Mouse (Mus musculus) thymus, adult 2 months (tissue): Measurements from ENCODE around the gene Kdm4c. TPM values are rescaled to one million over a fixed set of nuclear protein-coding genes. Genes with fewer than 3 reads are reported as not detected.
"Not testable (repeated sequence)": the region's sequence is repeated elsewhere in the genome, so short reads cannot be mapped to it uniquely, and the experiment has no call there.

ENCODE experiments used
- DNase-seq: peaks from one replicate; pipeline ENCODE4 v3.0.0; 2021
- H3K27ac ChIP-seq: fragments of 200-500 bp; 2 replicates; pipeline ENCODE4 v1.5.1; 2012; ENCODE audit warnings: low read length, control low read depth; ENCODE audit not compliant: control insufficient read depth, insufficient read depth
- H3K27me3 ChIP-seq: fragments of 200-500 bp; 2 replicates; pipeline ENCODE4 v1.6.1; 2012; ENCODE audit warnings: mild to moderate bottlenecking, low read length, moderate library complexity, mixed read lengths; ENCODE audit not compliant: control insufficient read depth, insufficient read depth
- H3K36me3 ChIP-seq: fragments of 200-500 bp; 2 replicates; pipeline ENCODE4 v1.6.1; 2012; ENCODE audit warnings: mild to moderate bottlenecking, low read length, moderate library complexity; ENCODE audit not compliant: control insufficient read depth, insufficient read depth
- H3K4me1 ChIP-seq: fragments of 200-500 bp; replicated peaks from 2 replicates; pipeline ENCODE4 v1.6.1; 2012; ENCODE audit warnings: low read length; ENCODE audit not compliant: control insufficient read depth, insufficient read depth
- H3K4me3 ChIP-seq: fragments of 200-500 bp; 2 replicates; pipeline ENCODE4 v1.5.1; 2012; ENCODE audit warnings: mild to moderate bottlenecking, low read length, control low read depth, moderate library complexity; ENCODE audit not compliant: control insufficient read depth, insufficient read depth
- CTCF ChIP-seq: fragments of 200-500 bp; IDR thresholded peaks from 2 replicates; pipeline ENCODE4 v1.5.1; 2012; ENCODE audit warnings: mild to moderate bottlenecking, control low read depth, low read length, moderate library complexity, borderline replicate concordance; ENCODE audit not compliant: control insufficient read depth, poor library complexity, insufficient read depth; ENCODE audit errors: extremely low read depth
- POLR2A ChIP-seq: fragments of 200-500 bp; IDR thresholded peaks from 2 replicates; pipeline ENCODE4 v1.6.1; 2012; ENCODE audit warnings: mild to moderate bottlenecking, low read length, control low read depth, moderate library complexity; ENCODE audit not compliant: control insufficient read depth, poor library complexity, insufficient read depth; ENCODE audit errors: extremely low read depth
- WGBS: fragments of 180-500 bp; shearing (Covaris S2); methylation state at CpG from one replicate; pipeline ENCODE4 v1.1.7; 2018; 5-methylcytosine and 5-hydroxymethylcytosine counted together
- polyA plus RNA-seq: library from polyadenylated mRNA; depleted of rRNA; stranded (reverse); fragments of >200 nt; gene quantifications from 2 replicates; pipeline ENCODE4 v1.2.3, GENCODE M21; 2012; rRNA removed

Gene Kdm4c
- 4.8 and 5.5 TPM in 2 replicates for polyA plus RNA-seq

DNA sequence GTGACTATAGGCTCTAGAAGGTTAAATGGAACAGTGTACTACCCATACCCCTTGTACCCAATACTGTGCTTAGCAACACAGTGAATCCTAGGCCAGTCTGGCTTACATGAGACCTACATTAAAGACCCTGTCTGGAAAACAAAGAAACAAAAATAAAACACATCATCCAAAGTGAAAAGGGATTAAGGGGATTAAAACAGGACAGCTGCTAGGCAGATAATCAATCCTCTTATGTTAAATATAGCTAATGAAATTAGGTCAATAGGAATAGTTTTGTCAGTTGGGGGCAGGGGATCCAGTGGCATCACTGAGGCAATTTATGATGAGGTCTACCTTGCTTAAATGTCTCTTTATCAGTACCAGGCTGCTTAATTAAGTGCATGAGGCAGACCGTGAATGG, at the start of gene Kdm4c:
Kdm4c (plus strand) TSS at position 322 of the 400 bp plus-strand sequence.
- no peaks in the 10 kb centered on the region for H3K27me3 ChIP-seq
- H3K4me1 ChIP-seq, result no peaks in the 10 kb centered on the region
- H3K27ac ChIP-seq, result no peak within 1 kb of the TSS
- H3K36me3 ChIP-seq, result no peaks in the 10 kb centered on the region
- H3K4me3 ChIP-seq, result no peak within 1 kb of the TSS
- DNase-seq, result no peak
- 100% methylated on average over 1 of the region's 1 CpGs for WGBS
- TF ChIP-seq POLR2A (no peak), CTCF (no peak)

DNA sequence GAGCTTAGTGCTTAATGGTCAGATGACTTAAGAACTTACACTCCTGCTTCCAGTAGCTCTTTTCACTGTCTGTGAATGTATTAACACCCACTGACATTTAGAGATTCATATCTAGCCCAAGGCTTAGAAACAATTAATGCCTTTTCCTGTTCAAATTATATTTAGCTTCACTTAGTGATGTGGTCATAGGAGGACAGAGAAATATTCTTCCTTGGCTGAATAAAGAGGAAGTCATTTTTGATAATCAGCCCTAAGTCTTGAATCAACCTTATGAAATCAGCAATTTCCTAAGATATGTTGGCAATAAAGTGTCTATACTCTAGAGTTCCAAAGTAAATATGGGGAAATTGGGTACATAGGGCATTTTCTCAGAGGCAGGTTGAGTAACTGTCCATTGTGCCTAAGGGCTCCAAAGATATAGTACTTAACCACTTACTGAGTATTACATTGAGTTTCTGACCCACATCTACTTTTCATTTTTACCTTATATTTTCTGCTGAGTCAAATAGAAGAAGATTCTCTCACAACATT, 41.0 kb upstream of the Kdm4c start:
- Histone ChIP-seq H3K4me1 (no peaks in the 10 kb centered on the region), H3K27me3 (no peaks in the 10 kb centered on the region), H3K27ac (no peak overlapping the region), H3K4me3 (no peak overlapping the region), H3K36me3 (no peaks in the 10 kb centered on the region)
- TF ChIP-seq POLR2A (no peak), CTCF (no peak)
- DNase-seq, result no peak

DNA sequence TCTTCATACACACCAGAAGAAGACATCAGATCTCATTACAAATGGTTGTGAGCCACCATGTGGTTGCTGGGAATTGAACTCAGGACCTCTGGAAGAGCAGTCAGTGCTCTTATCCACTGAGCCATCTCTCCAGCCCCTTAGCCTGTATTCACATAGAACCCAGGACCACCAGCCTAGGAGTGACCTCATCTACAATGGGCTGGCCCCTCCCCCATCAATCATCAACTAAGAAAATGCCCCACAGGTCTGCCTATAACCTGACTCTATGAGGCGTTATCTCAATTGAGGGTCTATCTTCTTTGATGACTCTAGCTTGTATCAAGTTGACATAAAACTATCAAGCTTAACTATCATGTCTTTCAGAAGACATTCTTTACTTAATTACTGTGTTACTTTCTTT, 20.5 kb upstream of the Kdm4c start:
- not testable (repeated sequence) for H3K4me1 ChIP-seq, H3K4me3 ChIP-seq, H3K27ac ChIP-seq, H3K36me3 ChIP-seq, H3K27me3 ChIP-seq, DNase-seq
- 95% methylated on average over 1 of the region's 1 CpGs for WGBS

DNA sequence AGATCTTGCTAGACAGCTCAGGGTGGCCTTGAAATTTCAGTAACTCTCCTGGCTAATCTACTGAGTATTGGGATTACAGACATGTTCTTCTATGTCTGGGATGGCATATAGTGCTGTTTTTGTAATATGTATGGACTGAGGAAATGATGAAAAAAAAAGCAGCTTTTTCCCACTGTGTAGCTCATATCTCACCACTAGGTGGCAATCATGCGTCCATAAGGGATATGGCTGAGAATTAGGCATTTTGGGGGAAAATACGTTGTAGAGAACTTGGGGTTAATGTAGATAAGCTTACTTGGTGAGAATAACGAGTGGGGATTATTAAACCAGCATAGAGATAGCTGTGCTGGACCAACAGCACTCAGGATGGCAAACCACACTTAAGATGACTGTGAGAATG, 19.9 kb upstream of the Kdm4c start:
- TF ChIP-seq POLR2A, result no peak
- no peak for TF ChIP-seq CTCF
- no peaks in the 10 kb centered on the region for H3K27me3 ChIP-seq
- H3K36me3 ChIP-seq, result no peaks in the 10 kb centered on the region
- DNase-seq, result peak; percentile 14
- H3K4me3 ChIP-seq, result no peak overlapping the region
- WGBS, result 24% methylated on average over 3 of the region's 3 CpGs
- no peak overlapping the region for H3K27ac ChIP-seq
- no peaks in the 10 kb centered on the region for H3K4me1 ChIP-seq

DNA sequence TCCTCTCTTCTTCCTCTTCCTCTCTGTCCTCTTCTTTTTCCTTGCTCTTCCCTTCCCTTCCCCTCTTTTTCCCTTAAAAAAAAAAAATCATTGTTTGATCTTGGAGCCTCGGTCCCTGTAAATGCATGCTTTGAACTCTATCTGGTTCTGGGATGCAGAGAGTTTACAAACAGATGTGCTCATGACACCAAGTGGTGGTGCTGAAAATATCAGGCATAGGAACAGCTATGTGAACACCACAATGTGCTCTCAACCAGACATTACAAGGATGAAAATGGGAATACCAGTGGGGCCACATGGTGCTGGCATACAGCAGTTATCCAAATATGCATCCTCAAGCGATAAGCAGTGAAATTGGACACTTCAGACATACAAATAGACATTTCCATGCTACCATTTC, 18.1 kb upstream of the Kdm4c start:
- no peak overlapping the region for H3K27ac ChIP-seq
- WGBS, result 78% methylated on average over 2 of the region's 2 CpGs
- H3K4me3 ChIP-seq, result no peak overlapping the region
- H3K36me3 ChIP-seq, result no peaks in the 10 kb centered on the region
- no peaks in the 10 kb centered on the region for H3K4me1 ChIP-seq
- no peaks in the 10 kb centered on the region for H3K27me3 ChIP-seq
- no peak for DNase-seq
- TF ChIP-seq CTCF (no peak), POLR2A (no peak)

DNA sequence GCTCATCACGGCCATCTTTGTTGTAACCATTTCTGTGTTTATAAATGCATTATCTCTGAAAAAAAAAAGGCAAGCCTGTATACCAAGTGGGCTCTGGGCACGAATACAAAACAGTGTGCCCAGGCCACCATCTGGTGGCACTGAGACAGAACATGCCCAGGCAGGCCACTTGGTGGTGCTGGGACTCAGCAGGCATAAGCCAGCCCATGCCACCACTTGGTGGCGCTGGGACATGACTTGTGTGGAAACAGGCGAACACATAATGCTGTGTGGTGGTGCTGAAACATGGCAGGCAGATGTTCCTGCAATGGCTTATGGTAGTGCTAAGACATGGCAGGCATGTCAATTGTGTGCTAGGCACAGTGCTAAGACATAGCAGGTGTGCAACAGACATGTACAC, 11.3 kb upstream of the Kdm4c start:
- peak; percentile 28 for DNase-seq
- no peaks in the 10 kb centered on the region for H3K27me3 ChIP-seq
- 77% methylated on average over 4 of the region's 4 CpGs for WGBS
- H3K4me3 ChIP-seq, result no peak overlapping the region
- H3K4me1 ChIP-seq, result no peaks in the 10 kb centered on the region
- TF ChIP-seq POLR2A (no peak), CTCF (0 out of 2 replicates have a peak, but pooled peaks have one; percentile 24)
- no peak overlapping the region for H3K27ac ChIP-seq
- H3K36me3 ChIP-seq, result no peaks in the 10 kb centered on the region

DNA sequence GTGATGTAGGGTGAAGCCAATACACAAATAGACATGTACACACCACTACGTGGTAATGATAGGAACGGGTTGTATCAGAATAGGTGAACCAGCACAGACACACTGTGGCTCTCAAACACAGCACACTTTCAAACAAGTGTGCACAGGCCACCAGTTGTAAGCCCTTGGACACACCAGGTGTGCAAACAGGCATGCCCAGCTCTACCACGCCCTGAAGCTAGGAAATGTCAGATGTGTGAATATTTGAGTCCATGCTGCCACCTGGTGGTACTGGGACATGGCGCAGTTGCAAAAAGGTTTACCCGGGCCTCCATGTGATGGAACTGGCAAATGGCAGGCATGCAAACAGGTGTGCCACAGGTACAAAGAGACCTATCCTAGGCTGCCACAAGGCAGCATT, 10.9 kb upstream of the Kdm4c start:
- H3K27me3 ChIP-seq, result no peaks in the 10 kb centered on the region
- no peak overlapping the region for H3K27ac ChIP-seq
- no peaks in the 10 kb centered on the region for H3K36me3 ChIP-seq
- no peak overlapping the region for H3K4me3 ChIP-seq
- DNase-seq, result peak; percentile 65
- TF ChIP-seq CTCF (peak; percentile 54; the same call in 1 of the 2 replicates), POLR2A (no peak)
- WGBS, result 69% methylated on average over 5 of the region's 5 CpGs
- no peaks in the 10 kb centered on the region for H3K4me1 ChIP-seq
